Mouse (Mus musculus) small intestine, adult 2 months (tissue): Measurements from ENCODE around the gene Kif26a.

Experiments used
- CTCF ChIP-seq: fragments of 200-500 bp; IDR thresholded peaks from 2 replicates; pipeline ENCODE4 v1.5.1; 2012; ENCODE audit warnings: low read depth, mild to moderate bottlenecking, control low read depth, inconsistent platforms, low read length, moderate library complexity, mixed read lengths; ENCODE audit not compliant: insufficient replicate concordance, insufficient read length; ENCODE audit errors: extremely low read depth
- POLR2A ChIP-seq: fragments of 200-500 bp; IDR thresholded peaks from 2 replicates; pipeline ENCODE4 v1.6.1; 2012; ENCODE audit warnings: low read depth, mild to moderate bottlenecking, control low read depth, inconsistent platforms, low read length, moderate library complexity

GRCm38 (mm10) chr12:112100106-112100505 is 45.9 kb upstream of the Kif26a start:
- TF ChIP-seq CTCF (no peak), POLR2A (no peak)
